Mouse (Mus musculus) neural tube, embryonic 12.5 days (tissue): ENCODE measurements around the gene Top1. TPM values are rescaled to one million over a fixed set of nuclear protein-coding genes. Genes with fewer than 3 reads are reported as not detected.

Experiments used
- ATAC-seq: fragments of 200-750 bp; cut with Nextera tagmentation; 2 replicates; pipeline ENCODE4 v1.8.0; 2017; ENCODE audit warnings: low read depth, mild to moderate bottlenecking, moderate TSS enrichment, moderate library complexity; ENCODE audit not compliant: low FRiP score
- H3K27ac ChIP-seq: fragments of 300-500 bp; sonication (generic); 2 replicates; pipeline ENCODE4 v1.5.1; 2016
- H3K27me3 ChIP-seq: fragments of 300-500 bp; sonication (generic); replicated peaks from 2 replicates; pipeline ENCODE4 v1.6.1; 2016; ENCODE audit warnings: mild to moderate bottlenecking
- H3K36me3 ChIP-seq: fragments of 300-500 bp; sonication (generic); 2 replicates; pipeline ENCODE4 v1.6.1; 2016; ENCODE audit warnings: mild to moderate bottlenecking
- H3K4me1 ChIP-seq: fragments of 300-500 bp; sonication (generic); 2 replicates; pipeline ENCODE4 v1.6.1; 2016
- H3K4me2 ChIP-seq: fragments of 300-500 bp; sonication (generic); replicated peaks from 2 replicates; pipeline ENCODE4 v1.6.1; 2016; ENCODE audit warnings: mild to moderate bottlenecking
- H3K4me3 ChIP-seq: fragments of 300-500 bp; sonication (generic); 2 replicates; pipeline ENCODE4 v1.5.1; 2016
- H3K9ac ChIP-seq: fragments of 300-500 bp; sonication (generic); 2 replicates; pipeline ENCODE4 v1.6.1; 2016; ENCODE audit warnings: mild to moderate bottlenecking
- H3K9me3 ChIP-seq: fragments of 300-500 bp; sonication (generic); 2 replicates; pipeline ENCODE4 v1.6.1; 2016; ENCODE audit warnings: mild to moderate bottlenecking
- WGBS: fragments of 180-500 bp; shearing (Covaris S2); methylation state at CpG from one replicate; pipeline ENCODE4 v1.1.7; 2016; 5-methylcytosine and 5-hydroxymethylcytosine counted together
- polyA plus RNA-seq: library from polyadenylated mRNA; unstranded; fragments of >200 nt; fragmentation: Nextera tagmentation; extraction: Ambion mirVana; gene quantifications from 2 replicates; pipeline ENCODE4 v1.2.1, GENCODE M21; 2016

Top1 gene
- polyA plus RNA-seq, 1 experiment from 2014 or later = 106 TPM

DNA sequence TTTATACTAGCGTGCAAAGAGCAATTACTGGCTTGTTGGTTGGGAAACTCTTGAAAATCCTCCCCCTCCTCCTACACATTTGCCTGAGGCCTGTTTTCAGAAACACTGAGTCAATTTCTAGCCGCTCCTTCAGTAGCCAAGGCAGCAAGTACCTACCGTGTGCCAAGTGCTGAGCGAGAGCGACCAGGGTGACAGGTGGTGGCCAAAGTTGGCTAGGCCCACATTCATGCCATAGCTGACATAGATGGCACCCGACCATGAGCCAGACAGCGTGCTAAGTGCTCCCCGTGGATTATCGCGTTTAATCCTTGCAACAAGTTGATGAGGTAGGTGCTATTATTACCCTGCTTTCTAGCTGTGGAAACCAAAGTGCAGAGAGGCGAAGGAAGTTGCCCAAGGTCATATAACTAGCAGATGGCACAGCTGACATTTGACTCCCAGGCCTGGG, 24.7 kb upstream of the Top1 start:
- no peak for ATAC-seq

GRCm38 (mm10) chr2:160621661-160622211, 24.0 kb upstream of the Top1 start:
- WGBS = 79% methylated on average over 5 of the region's 5 CpGs
- H3K9ac ChIP-seq = no peak overlapping the region
- H3K27ac ChIP-seq = no peak overlapping the region
- no peak for ATAC-seq
- H3K27me3 ChIP-seq = no peaks in the 10 kb centered on the region
- H3K4me3 ChIP-seq = no peak overlapping the region
- H3K4me1 ChIP-seq = no peaks in the 10 kb centered on the region; the same call in 1 of the 2 replicates
- no peaks in the 10 kb centered on the region; the same call in 1 of the 2 replicates for H3K9me3 ChIP-seq
- H3K36me3 ChIP-seq = no peaks in the 10 kb centered on the region
- no peak overlapping the region for H3K4me2 ChIP-seq

More for the DNA sequence above, 24.7 kb upstream of the Top1 start:
- Histone ChIP-seq H3K9ac (no peak overlapping the region), H3K4me2 (no peak overlapping the region), H3K27ac (no peak overlapping the region), H3K4me3 (no peak overlapping the region), H3K36me3 (no peaks in the 10 kb centered on the region), H3K27me3 (no peaks in the 10 kb centered on the region), H3K4me1 (no peaks in the 10 kb centered on the region; the same call in 1 of the 2 replicates), H3K9me3 (no peaks in the 10 kb centered on the region; the same call in 1 of the 2 replicates)
- WGBS = 83% methylated on average over 11 of the region's 11 CpGs

GRCm38 (mm10) chr2:160622646-160623045, 23.0 kb upstream of the Top1 start:
- Histone ChIP-seq H3K4me1 (no peaks in the 10 kb centered on the region; the same call in 1 of the 2 replicates), H3K36me3 (no peaks in the 10 kb centered on the region), H3K9me3 (no peaks in the 10 kb centered on the region; the same call in 1 of the 2 replicates), H3K4me3 (no peak overlapping the region), H3K27ac (no peak overlapping the region), H3K9ac (no peak overlapping the region), H3K4me2 (no peak overlapping the region), H3K27me3 (no peaks in the 10 kb centered on the region)
- WGBS = 87% methylated on average over 3 of the region's 3 CpGs
- no peak for ATAC-seq

- Histone ChIP-seq H3K27ac (no peak overlapping the region), H3K27me3 (no peaks in the 10 kb centered on the region), H3K36me3 (no peaks in the 10 kb centered on the region), H3K4me3 (no peak overlapping the region), H3K4me2 (no peak overlapping the region), H3K4me1 (no peaks in the 10 kb centered on the region; the same call in 1 of the 2 replicates), H3K9me3 (no peaks in the 10 kb centered on the region; the same call in 1 of the 2 replicates), H3K9ac (no peak overlapping the region)
- no peak for ATAC-seq
- 74% methylated on average over 3 of the region's 3 CpGs for WGBS
These were observed 21.9 kb upstream of the Top1 start for GRCm38 (mm10) chr2:160623745-160624144.

GRCm38 (mm10) chr2:160627207-160628025, 18.3 kb upstream of the Top1 start:
- no peak overlapping the region for H3K4me2 ChIP-seq
- no peaks in the 10 kb centered on the region for H3K27me3 ChIP-seq
- no peak overlapping the region for H3K4me3 ChIP-seq
- 90% methylated on average over 11 of the region's 11 CpGs for WGBS
- H3K4me1 ChIP-seq = no peaks in the 10 kb centered on the region
- no peaks in the 10 kb centered on the region for H3K36me3 ChIP-seq
- H3K27ac ChIP-seq = no peak overlapping the region
- H3K9me3 ChIP-seq = no peaks in the 10 kb centered on the region; the same call in 1 of the 2 replicates
- no peak for ATAC-seq
- H3K9ac ChIP-seq = no peak overlapping the region

GRCm38 (mm10) chr2:160628055-160628454, 17.6 kb upstream of the Top1 start:
- WGBS = 78% methylated on average over 5 of the region's 5 CpGs
- H3K27ac ChIP-seq = no peak overlapping the region
- no peak for ATAC-seq

GRCm38 (mm10) chr2:160628666-160629527, 16.8 kb upstream of the Top1 start:
- ATAC-seq = no peak
- H3K9me3 ChIP-seq = no peaks in the 10 kb centered on the region
- H3K4me3 ChIP-seq = no peak overlapping the region
- H3K4me1 ChIP-seq = no peaks in the 10 kb centered on the region
- no peaks in the 10 kb centered on the region for H3K36me3 ChIP-seq
- H3K27ac ChIP-seq = no peak overlapping the region
- H3K4me2 ChIP-seq = no peak overlapping the region
- H3K27me3 ChIP-seq = no peaks in the 10 kb centered on the region
- WGBS = 93% methylated on average over 12 of the region's 12 CpGs
- H3K9ac ChIP-seq = no peak overlapping the region

More at GRCm38 (mm10) chr2:160628055-160628454, 17.6 kb upstream of the Top1 start:
- no peak overlapping the region for H3K4me3 ChIP-seq
- H3K27me3 ChIP-seq = no peaks in the 10 kb centered on the region
- H3K4me2 ChIP-seq = no peak overlapping the region
- no peak overlapping the region for H3K9ac ChIP-seq
- H3K4me1 ChIP-seq = no peaks in the 10 kb centered on the region
- H3K36me3 ChIP-seq = no peaks in the 10 kb centered on the region
- H3K9me3 ChIP-seq = no peaks in the 10 kb centered on the region

GRCm38 (mm10) chr2:160629528-160629830, 16.2 kb upstream of the Top1 start:
- H3K27me3 ChIP-seq = no peaks in the 10 kb centered on the region
- 86% methylated on average over 8 of the region's 8 CpGs for WGBS
- no peak overlapping the region for H3K4me3 ChIP-seq
- no peak overlapping the region for H3K4me2 ChIP-seq
- H3K27ac ChIP-seq = no peak overlapping the region
- no peaks in the 10 kb centered on the region for H3K36me3 ChIP-seq
- no peaks in the 10 kb centered on the region for H3K4me1 ChIP-seq
- ATAC-seq = no peak
- H3K9me3 ChIP-seq = no peaks in the 10 kb centered on the region
- H3K9ac ChIP-seq = no peak overlapping the region

DNA sequence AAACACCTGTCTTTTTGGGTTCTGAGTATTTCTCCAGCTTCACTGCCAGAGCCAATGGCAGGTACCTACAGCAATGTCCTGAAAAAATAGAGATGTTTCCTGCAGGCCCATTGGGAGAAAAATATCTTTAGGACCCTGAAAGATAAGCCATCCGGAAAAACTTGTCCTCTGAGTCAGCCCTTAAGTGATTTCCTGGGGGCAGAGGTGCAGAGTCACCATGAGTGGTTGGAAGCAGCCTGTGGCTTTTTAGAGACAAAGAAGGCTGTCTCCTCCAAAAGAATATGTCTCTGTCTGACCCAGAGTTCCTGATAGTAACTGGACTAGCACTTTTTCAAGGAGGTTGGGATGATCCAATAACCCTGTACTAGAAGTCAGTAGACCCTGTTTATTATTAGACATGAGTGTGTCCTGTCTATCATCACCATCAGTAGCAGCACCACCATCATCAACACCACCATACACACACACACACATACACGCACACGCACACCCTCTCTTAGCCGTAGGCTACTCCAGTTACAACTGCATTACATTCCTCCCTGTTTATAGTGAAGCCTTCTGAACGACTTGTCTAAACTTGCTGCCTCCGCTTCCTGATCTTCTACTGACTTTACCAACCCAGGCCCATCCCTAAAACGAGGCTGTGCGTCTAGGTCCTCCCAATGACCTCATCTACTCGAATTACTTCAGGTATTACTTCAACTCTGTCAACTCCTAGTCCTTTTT, 14.7 kb upstream of the Top1 start:
- no peak overlapping the region for H3K9ac ChIP-seq
- no peak overlapping the region for H3K27ac ChIP-seq
- H3K27me3 ChIP-seq = no peaks in the 10 kb centered on the region
- H3K4me3 ChIP-seq = no peak overlapping the region
- ATAC-seq = no peak
- 91% methylated on average over 9 of the region's 9 CpGs for WGBS
- H3K4me2 ChIP-seq = no peak overlapping the region
- H3K4me1 ChIP-seq = no peaks in the 10 kb centered on the region
- H3K9me3 ChIP-seq = no peaks in the 10 kb centered on the region
- no peaks in the 10 kb centered on the region for H3K36me3 ChIP-seq

- Histone ChIP-seq H3K9ac (no peak overlapping the region), H3K36me3 (no peaks in the 10 kb centered on the region), H3K4me2 (no peak overlapping the region), H3K4me3 (no peak overlapping the region), H3K27me3 (no peaks in the 10 kb centered on the region), H3K27ac (no peak overlapping the region), H3K4me1 (no peaks in the 10 kb centered on the region), H3K9me3 (no peaks in the 10 kb centered on the region)
- no peak for ATAC-seq
- 88% methylated on average over 13 of the region's 13 CpGs for WGBS
These were observed 5.6 kb upstream of the Top1 start for GRCm38 (mm10) chr2:160639911-160640717.

DNA sequence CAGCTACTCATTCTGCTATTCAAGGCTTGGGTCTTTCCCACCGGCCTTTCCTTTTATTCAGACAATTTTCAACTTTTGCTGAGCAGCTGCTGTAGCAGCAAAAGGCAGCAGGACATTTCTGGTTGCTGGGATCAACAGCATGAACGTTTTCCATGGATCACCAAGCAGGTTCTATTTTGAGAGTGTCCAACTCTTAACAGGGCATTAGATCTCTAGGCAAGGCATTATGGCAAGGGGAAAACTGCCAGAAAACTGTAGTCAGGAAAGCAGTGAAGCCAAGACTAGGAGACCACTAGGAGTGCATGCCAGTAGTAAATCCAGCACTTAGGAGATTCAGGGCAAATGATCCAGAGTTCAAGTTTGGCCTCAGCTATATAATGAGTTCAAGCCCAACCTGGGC, 4.5 kb upstream of the Top1 start:
- no peak overlapping the region for H3K9ac ChIP-seq
- WGBS = 57% methylated on average over 2 of the region's 2 CpGs
- ATAC-seq = no peak

More for the DNA sequence above, 4.5 kb upstream of the Top1 start:
- no peak overlapping the region for H3K27ac ChIP-seq
- no peak overlapping the region for H3K4me3 ChIP-seq
- no peaks in the 10 kb centered on the region for H3K27me3 ChIP-seq
- H3K9me3 ChIP-seq = no peaks in the 10 kb centered on the region
- no peaks in the 10 kb centered on the region for H3K4me1 ChIP-seq
- no peaks in the 10 kb centered on the region for H3K36me3 ChIP-seq
- no peak overlapping the region for H3K4me2 ChIP-seq
